Mouse (Mus musculus): ENCODE results near the gene Smpd2. TPM values are rescaled to one million over a fixed set of nuclear protein-coding genes. Genes with fewer than 3 reads are reported as not detected.

Smpd2 gene
- polyA plus RNA-seq, 1 experiment, result 26.4 TPM

DNA sequence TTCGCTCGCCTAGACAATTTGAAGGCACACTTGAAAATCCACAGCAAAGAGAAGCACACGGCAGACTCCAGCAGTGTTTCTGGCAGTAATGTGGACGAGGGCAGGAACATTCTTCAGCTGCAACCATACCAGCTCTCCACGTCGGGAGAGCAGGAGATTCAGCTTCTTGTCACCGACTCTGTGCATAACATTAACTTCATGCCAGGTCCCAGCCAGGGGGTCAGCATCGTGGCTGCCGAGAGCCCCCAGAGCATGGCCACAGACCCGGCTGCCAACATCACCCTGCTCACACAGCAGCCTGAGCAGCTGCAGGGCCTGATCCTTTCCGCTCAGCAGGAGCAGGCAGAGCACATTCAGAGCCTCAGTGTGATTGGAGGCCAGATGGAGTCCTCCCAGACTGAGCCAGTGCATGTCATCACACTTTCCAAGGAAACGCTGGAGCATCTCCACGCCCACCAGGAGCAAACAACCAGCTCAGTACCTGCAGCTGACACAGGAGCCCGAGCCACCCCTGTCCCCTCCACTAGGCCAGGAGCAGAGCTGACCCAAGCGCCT, 25.7 kb downstream of the Smpd2 start:
- Histone ChIP-seq H3K79me2 (ENCODE audit: control insufficient read depth, insufficient read depth) (no peaks in the 10 kb centered on the region), H3ac (ENCODE audit: control insufficient read depth, insufficient read length) (no peak overlapping the region), H3K27me3 (ENCODE audit: control insufficient read depth, insufficient read depth, insufficient read length) (no peaks in the 10 kb centered on the region), H3K4me3 (no peak overlapping the region), H3K4me2 (ENCODE audit: low read depth) (no peak overlapping the region), H3K36me3 (ENCODE audit: control insufficient read depth, insufficient read depth) (peaks cover 21% of the 10 kb centered on the region)
- TF ChIP-seq POLR2AphosphoS2 (IDR thresholded peaks at IDR 0.05; ENCODE audit: insufficient read length, low read depth), result no peak

GRCm38 (mm10) chr10:41461057-41461722, 29.0 kb downstream of the Smpd2 start:
- no peaks in the 10 kb centered on the region for H3K79me2 ChIP-seq (ENCODE audit: control insufficient read depth, insufficient read depth)
- no peaks in the 10 kb centered on the region for H3K27me3 ChIP-seq (ENCODE audit: control insufficient read depth, insufficient read depth, insufficient read length)
- no peak overlapping the region for H3K4me2 ChIP-seq (ENCODE audit: low read depth)
- H3K36me3 ChIP-seq (ENCODE audit: control insufficient read depth, insufficient read depth), result peaks cover 32% of the 10 kb centered on the region
- TF ChIP-seq CEBPB (IDR thresholded peaks at IDR 0.05; ENCODE audit: insufficient read depth, poor library complexity, severe bottlenecking) (no peak), POLR2AphosphoS2 (IDR thresholded peaks at IDR 0.05; ENCODE audit: insufficient read length, low read depth) (no peak), POLR2A (IDR thresholded peaks at IDR 0.05; ENCODE audit: insufficient read length, low read depth) (no peak), MAX (IDR thresholded peaks at IDR 0.05; ENCODE audit: low read depth) (no peak), TCF12 (IDR thresholded peaks at IDR 0.05; ENCODE audit: insufficient read depth, poor library complexity, severe bottlenecking) (no peak), MYOG (IDR thresholded peaks at IDR 0.05; ENCODE audit: control insufficient read depth in 1 of 3, insufficient read depth in 1 of 3, insufficient read length in 2 of 3, low read depth in 2 of 3) (no peak), MYOD1 (IDR thresholded peaks at IDR 0.05; ENCODE audit: control insufficient read depth in 1 of 3, insufficient read length in 2 of 3, low read depth in 2 of 3) (no peak), TCF3 (IDR thresholded peaks at IDR 0.05; ENCODE audit: insufficient read length, low read depth) (no peak), USF1 (IDR thresholded peaks at IDR 0.05; ENCODE audit: low read depth) (no peak), E2F4 (IDR thresholded peaks at IDR 0.05; ENCODE audit: insufficient read depth) (no peak), REST (IDR thresholded peaks at IDR 0.05; ENCODE audit: insufficient read depth, insufficient read length) (no peak), SRF (IDR thresholded peaks at IDR 0.05; ENCODE audit: control insufficient read depth, insufficient read length, low read depth) (no peak)
- H3ac ChIP-seq (ENCODE audit: control insufficient read depth, insufficient read length), result no peak overlapping the region
- no peak overlapping the region for H3K4me3 ChIP-seq

DNA sequence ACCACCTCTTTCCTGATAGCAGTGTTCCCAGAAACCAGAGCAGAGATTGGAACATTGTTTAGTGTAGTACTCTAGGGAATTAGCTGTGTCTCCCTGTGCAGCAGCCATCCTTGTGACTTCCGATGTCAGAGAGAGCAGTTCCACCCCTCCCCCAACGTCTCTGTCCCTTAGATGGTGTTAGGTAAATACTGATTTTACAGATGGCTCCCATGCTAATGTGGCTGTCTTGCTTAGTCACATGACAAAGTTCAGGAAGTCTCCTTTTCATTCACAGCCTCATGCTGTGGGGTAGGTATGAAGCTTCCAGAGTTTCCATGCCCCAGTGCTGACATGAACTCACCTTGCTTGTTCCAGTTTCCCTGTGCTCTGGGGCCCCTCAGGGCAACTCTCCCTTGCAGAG, 29.7 kb downstream of the Smpd2 start:
- TF ChIP-seq TCF12 (IDR thresholded peaks at IDR 0.05; ENCODE audit: insufficient read depth, poor library complexity, severe bottlenecking) (no peak), TCF3 (IDR thresholded peaks at IDR 0.05; ENCODE audit: insufficient read length, low read depth) (no peak), MYOD1 (IDR thresholded peaks at IDR 0.05; ENCODE audit: control insufficient read depth in 1 of 3, insufficient read length in 2 of 3, low read depth in 2 of 3) (no peak), E2F4 (IDR thresholded peaks at IDR 0.05; ENCODE audit: insufficient read depth) (no peak), REST (IDR thresholded peaks at IDR 0.05; ENCODE audit: insufficient read depth, insufficient read length) (no peak), POLR2A (IDR thresholded peaks at IDR 0.05; ENCODE audit: insufficient read length, low read depth) (no peak)
- Histone ChIP-seq H3K27me3 (ENCODE audit: control insufficient read depth, insufficient read depth, insufficient read length) (no peaks in the 10 kb centered on the region), H3K79me2 (ENCODE audit: control insufficient read depth, insufficient read depth) (no peaks in the 10 kb centered on the region), H3K36me3 (ENCODE audit: control insufficient read depth, insufficient read depth) (peaks cover 34% of the 10 kb centered on the region), H3ac (ENCODE audit: control insufficient read depth, insufficient read length) (no peak overlapping the region), H3K4me2 (ENCODE audit: low read depth) (no peak overlapping the region), H3K4me3 (no peak overlapping the region)

- no peak overlapping the region for H3ac ChIP-seq (ENCODE audit: control insufficient read depth, insufficient read length)
- H3K36me3 ChIP-seq (ENCODE audit: control insufficient read depth, insufficient read depth), result peaks cover 31% of the 10 kb centered on the region
- no peak for TF ChIP-seq MYOD1 (IDR thresholded peaks at IDR 0.05; ENCODE audit: control insufficient read depth in 1 of 3, insufficient read length in 2 of 3, low read depth in 2 of 3)
- no peak for TF ChIP-seq MAX (IDR thresholded peaks at IDR 0.05; ENCODE audit: low read depth)
- no peak for TF ChIP-seq TCF3 (IDR thresholded peaks at IDR 0.05; ENCODE audit: insufficient read length, low read depth)
- no peak for TF ChIP-seq E2F4 (IDR thresholded peaks at IDR 0.05; ENCODE audit: insufficient read depth)
- no peak for TF ChIP-seq USF1 (IDR thresholded peaks at IDR 0.05; ENCODE audit: low read depth)
- no peak for TF ChIP-seq CEBPB (IDR thresholded peaks at IDR 0.05; ENCODE audit: insufficient read depth, poor library complexity, severe bottlenecking)
- TF ChIP-seq POLR2A (IDR thresholded peaks at IDR 0.05; ENCODE audit: insufficient read length, low read depth), result no peak
- no peak for TF ChIP-seq POLR2AphosphoS2 (IDR thresholded peaks at IDR 0.05; ENCODE audit: insufficient read length, low read depth)
- no peak for TF ChIP-seq REST (IDR thresholded peaks at IDR 0.05; ENCODE audit: insufficient read depth, insufficient read length)
- no peak for TF ChIP-seq TCF12 (IDR thresholded peaks at IDR 0.05; ENCODE audit: insufficient read depth, poor library complexity, severe bottlenecking)
- TF ChIP-seq SRF (IDR thresholded peaks at IDR 0.05; ENCODE audit: control insufficient read depth, insufficient read length, low read depth), result no peak
- no peak overlapping the region for H3K4me3 ChIP-seq
- H3K4me2 ChIP-seq (ENCODE audit: low read depth), result no peak overlapping the region
- H3K79me2 ChIP-seq (ENCODE audit: control insufficient read depth, insufficient read depth), result no peaks in the 10 kb centered on the region
- H3K27me3 ChIP-seq (ENCODE audit: control insufficient read depth, insufficient read depth, insufficient read length), result no peaks in the 10 kb centered on the region
Observed at GRCm38 (mm10) chr10:41459990-41460389, 30.2 kb downstream of the Smpd2 start.

DNA sequence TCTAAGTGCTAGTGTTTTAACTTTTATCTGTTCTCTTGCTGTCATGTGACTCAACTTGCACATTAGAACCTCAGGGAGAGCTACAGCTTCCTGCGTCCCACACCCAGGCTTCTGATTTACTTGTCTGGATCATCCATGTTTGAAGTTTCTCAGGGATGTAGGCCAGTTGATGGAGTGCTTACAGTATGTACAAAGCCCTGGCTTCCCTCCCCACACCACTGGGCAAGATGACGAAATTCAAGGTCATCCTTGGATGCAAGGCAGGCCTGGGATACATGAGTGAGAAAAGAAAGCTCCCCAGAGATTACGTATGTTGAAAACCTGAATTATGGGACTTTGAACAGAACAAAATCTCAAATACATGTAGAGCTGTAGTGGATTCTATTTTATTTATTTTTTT, 37.4 kb downstream of the Smpd2 start:
- Histone ChIP-seq H3K4me2 (ENCODE audit: low read depth) (no peak overlapping the region), H3K27me3 (ENCODE audit: control insufficient read depth, insufficient read depth, insufficient read length) (no peaks in the 10 kb centered on the region), H3K36me3 (ENCODE audit: control insufficient read depth, insufficient read depth) (peaks cover 5% of the 10 kb centered on the region), H3K79me2 (ENCODE audit: control insufficient read depth, insufficient read depth) (peaks cover 23% of the 10 kb centered on the region), H3K4me3 (no peak overlapping the region), H3ac (ENCODE audit: control insufficient read depth, insufficient read length) (no peak overlapping the region)
- TF ChIP-seq MYOG (IDR thresholded peaks at IDR 0.05; ENCODE audit: control insufficient read depth in 1 of 3, insufficient read depth in 1 of 3, insufficient read length in 2 of 3, low read depth in 2 of 3) (no peak), CEBPB (IDR thresholded peaks at IDR 0.05; ENCODE audit: insufficient read depth, poor library complexity, severe bottlenecking) (peak; percentile 54; the same call in 1 of the 2 replicates)
